Mouse (Mus musculus): Measurements from ENCODE around the gene Tcte1.
A peak's percentile ranks its signal among the peaks of the same experiment; 100 is the strongest.

Gene Tcte1

DNA sequence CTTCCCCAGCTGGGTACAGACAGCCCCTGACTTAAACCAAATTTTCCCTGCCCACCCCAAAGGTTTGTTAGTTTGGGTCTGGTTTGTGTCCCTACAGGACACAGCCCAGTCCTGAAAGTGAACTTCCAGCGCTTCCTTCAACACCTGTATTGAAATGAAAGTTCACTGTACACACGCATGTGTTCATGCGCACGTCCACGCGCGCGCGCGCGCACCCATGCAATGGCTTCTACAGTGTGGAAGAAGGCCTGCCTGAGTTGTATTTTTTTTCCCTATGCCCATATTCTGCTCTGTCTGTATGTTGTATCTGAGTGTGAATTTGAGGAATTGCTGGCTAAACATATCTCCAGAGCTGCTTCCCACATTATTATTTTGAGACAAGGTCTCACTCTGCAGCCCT, 41.9 kb downstream of the Tcte1 start:
- DNase-seq (ENCODE audit: low spot score in 2 of 2): no peak

DNA sequence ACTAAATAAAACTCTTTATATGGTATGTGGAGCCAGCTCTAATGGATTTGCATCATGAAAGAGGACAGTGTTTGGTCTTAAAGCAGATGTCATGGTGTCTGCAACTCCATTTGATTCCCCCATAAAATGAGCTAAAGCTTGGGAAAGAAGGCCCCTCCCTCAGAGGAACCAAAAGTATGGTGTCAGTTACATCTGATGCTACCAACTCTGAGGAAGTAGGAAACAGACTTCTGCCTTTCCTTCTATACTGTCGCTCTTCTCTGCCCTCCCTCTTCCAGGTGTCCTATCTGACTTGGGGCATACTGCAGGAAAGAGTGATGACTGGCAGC, 42.8 kb downstream of the Tcte1 start:
- no peak for DNase-seq (ENCODE audit: low spot score in 2 of 2)

DNA sequence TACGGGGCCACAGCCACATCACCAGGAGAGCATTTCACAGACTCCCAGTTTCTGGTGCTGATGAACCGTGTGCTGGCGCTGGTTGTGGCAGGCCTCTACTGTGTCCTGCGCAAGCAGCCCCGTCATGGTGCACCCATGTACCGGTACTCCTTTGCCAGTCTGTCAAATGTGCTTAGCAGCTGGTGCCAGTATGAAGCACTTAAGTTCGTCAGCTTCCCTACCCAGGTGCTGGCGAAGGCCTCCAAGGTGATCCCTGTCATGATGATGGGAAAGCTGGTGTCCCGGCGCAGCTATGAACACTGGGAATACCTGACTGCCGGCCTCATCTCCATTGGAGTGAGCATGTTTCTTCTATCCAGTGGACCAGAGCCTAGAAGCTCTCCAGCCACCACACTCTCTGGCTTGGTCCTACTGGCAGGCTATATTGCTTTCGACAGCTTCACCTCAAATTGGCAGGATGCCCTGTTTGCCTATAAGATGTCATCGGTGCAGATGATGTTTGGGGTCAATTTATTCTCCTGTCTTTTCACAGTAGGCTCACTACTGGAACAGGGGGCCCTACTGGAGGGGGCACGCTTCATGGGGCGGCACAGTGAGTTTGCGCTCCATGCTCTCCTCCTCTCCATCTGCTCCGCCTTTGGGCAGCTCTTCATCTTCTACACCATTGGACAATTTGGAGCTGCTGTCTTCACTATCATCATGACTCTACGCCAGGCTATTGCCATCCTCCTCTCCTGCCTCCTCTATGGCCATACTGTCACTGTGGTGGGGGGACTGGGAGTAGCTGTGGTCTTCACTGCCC, 43.3 kb downstream of the Tcte1 start:
- no peak for DNase-seq (ENCODE audit: low spot score in 2 of 2)

DNA sequence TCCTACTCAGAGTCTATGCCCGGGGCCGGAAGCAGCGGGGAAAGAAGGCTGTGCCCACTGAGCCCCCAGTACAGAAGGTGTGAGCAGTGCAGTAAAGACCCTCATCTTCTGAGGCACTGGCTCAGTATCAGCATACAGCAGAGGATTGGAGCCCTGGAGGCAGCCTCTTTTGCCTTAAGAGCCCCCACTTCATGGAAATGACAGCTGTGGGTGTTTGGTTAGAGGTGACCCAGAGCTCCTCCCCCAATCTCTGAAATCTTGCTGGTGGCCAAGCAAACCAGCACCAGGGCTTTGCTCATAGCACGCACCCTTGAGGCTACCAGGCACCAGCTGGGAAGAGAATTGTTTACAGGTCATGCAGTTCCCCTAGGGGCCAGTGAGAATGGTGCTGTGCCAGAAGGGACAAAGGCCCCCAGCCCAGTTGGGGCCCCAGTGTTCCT, 43.9 kb downstream of the Tcte1 start:
- DNase-seq (ENCODE audit: low spot score in 2 of 2): no peak

DNA sequence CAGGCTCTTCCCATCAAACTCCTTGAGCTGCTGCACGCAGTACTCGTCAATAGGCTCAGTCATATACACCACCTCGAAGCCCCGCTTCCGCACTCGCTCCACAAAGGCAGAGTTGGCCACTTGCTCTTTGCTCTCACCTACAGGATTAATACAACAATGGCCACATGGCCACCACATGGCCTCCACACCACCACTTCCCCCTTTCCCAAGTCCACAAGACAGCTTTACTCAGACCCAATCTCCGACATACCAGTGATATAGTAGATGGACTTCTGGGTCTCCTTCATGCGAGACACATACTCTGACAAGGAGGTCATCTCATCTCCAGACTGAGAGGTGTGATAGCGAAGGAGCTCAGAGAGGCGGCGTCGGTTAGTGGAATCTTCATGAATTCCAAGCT, 45.8 kb downstream of the Tcte1 start:
- no peak for DNase-seq (ENCODE audit: low spot score in 2 of 2)

DNA sequence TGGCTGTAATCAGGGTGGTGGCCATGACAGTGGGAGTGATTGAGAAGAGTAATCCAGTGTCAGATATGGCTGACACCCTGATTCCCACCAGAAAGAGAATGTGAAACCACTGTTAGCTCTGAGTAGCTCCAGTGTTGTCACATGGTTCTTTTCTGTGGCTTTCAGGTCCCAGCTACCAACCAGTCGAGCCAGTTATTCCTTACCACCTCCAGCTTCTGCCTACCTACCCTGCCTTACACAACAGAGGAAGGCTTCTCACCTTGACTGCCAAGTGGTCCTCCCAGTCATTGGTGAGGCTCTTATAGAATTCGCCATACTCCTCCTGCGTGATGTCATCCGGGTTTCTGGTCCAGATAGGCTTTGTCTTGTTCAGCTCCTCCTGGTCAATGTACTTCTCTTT, 46.8 kb downstream of the Tcte1 start:
- no peak for DNase-seq (ENCODE audit: low spot score in 2 of 2)

DNA sequence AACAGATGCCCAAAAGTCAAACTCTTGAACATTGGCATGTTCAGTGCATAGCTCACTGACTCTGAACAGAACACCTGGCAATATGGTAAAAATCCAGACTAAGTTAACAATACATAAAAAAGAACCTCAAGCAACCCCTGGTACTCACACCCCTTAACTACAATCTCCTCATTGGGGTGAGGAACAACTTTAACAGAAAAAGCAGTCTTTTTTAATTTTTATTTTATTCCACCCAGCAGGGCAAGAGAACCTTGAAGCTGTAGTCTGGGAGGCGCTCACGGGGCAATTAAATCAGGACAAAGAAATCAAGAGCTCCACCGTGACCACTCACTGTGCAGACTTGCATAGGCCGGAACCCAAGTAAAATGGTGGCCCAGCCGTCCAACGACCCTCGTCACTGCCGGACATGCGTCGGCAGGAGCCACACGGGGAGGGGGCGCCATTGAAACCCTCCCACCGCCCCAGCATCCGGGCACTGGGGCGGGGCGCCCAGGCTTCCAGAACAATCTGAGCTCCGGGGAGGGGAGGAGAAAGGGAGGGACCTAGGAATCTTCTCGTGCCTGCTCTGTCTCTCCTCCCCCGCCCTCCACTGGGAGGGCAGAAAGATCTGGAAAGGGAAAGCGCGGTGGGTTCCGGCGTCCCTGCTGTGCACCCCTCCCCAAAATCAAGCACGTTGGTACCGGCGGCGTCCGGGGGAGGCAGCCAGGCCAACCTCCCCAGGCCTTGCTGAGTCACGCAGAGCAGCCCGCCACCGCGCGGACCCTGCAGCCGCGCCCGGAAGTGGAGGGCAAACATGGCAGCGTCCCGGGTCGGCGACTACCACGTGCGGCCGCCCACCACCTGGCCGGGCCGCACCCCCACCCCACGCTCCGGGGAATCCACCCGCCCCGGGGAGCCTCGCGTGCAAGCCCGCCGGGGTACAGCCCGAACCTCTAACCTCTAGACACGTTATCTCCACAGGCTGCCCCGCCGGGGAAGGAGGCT, 49.2 kb downstream of the Tcte1 start:
- peak; percentile 78 for DNase-seq (ENCODE audit: low spot score in 2 of 2)

DNA sequence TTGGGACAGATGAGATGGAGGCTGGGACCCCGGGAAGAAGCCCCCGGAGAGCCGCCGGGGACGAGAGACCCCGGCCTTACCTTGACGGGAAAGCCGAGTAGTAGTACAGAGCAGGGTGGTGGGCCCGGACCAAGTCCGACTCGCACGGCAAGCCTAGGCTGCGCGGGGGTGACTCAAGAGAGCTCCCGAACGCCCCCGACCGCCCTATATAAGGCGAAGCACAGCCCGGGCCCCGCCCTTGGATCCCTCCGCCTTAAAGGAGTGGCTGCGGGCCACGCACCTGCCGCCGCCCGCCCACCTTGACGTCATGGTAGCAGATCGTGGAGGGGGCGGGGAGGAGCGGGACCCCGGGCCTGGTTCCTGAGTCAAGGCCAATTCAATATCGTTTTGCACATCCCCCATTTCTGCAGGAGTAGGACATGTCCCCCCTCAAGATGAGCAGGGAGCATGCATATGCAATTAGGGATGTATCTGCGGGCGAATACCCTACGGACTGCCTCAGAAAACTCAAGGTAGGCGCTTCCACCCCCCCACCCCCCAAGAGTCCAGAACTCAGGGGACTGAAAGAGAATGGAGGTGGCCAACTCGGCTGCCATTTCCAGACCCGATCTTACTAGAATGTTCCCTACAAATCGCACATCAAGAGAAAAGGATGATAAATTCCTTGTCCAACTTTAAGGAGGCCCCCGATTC, 50.0 kb downstream of the Tcte1 start, which contains the start of gene Hsp90ab1:
Gene Hsp90ab1, minus strand, starts transcription at position 185 of the 693 bp plus-strand sequence.
- peak; percentile 99 for DNase-seq (ENCODE audit: low spot score in 2 of 2)

DNA sequence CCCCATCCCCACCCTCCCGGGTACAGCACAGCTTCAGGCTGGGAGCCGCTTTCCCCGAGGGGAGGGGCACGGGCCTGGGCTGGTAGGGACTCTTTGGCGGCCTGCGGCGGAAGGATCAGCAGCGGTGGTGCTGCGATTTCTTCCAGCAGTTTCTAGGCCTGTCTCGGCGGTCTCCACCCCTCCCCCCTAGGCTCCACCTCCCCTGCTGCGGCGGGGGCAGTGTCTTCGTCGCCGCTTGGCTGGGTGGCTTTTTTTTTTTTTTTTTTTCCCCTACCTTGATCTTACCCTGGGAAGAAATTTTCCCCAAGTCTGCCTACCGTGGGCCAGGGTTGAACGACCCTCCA, 50.5 kb downstream of the Tcte1 start:
- DNase-seq (ENCODE audit: low spot score in 2 of 2): peak; percentile 95 to 97

DNA sequence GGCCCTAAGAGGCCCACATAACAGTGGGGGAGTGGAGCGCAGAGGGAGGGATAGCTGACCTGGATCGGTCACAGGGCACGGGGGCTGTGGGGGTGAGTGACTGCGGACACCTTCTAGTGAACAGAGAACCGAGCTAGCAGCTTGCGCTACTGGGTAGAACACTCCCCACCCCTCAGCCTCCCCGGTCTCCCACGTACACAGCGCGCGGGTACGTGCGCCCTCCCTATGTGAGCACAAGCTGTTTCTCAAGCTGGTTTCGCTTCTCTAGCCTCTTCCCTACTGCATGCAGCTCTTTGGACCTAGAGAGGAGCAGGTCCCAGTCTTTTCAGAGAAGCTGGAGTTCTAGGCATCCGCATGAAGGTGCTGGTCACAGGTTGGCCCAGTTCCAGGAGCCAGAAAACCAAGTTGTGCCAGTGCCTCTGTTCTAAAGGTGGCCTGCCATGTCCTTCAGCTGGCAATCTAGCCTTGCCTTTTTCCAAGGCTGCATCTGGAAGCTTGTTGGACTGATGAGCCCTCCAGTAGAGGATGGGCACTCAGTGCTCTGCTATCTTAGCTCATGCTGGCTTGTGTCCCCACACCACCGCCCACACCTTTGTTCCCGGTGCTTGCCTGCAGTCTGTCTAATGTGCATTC, 51.0 kb downstream of the Tcte1 start:
- DNase-seq (ENCODE audit: low spot score in 2 of 2): peak; percentile 79 to 83

DNA sequence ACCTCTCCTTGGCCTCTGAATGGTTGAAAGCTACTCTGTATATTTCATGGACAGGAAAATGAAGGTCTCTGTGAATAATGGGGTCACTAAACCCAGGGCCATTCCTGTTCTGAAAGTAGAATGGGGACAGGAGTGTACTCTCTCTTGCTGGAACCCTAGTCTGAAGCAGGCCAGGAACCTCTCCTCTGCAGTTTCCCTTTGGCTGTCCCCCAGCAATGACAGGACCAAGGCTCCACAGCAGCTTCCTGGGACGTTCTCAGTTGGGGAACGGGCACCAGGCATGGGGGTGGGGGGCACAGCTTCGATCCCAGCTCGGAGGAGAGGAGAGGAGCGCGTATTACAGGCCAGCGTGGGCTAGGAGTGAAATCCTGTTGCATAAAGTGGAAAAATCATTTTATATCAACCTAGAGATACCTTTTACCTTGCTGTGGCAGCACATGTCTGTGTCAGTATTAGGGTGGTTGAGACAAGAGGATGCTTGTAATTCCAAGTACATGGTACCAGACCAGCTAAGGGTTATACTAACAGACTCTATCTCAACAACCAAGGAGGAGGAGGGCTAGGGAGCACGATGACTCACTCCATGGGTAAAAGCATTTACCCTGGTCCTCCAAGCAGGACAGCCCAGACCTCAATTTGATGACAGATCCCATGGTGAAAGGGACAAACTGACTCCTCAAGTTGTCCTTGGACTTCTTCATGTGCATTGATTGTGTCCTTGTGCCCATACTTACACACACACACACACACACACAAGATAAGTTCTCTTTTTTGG, 52.1 kb downstream of the Tcte1 start:
- no peak for DNase-seq (ENCODE audit: low spot score in 2 of 2)

DNA sequence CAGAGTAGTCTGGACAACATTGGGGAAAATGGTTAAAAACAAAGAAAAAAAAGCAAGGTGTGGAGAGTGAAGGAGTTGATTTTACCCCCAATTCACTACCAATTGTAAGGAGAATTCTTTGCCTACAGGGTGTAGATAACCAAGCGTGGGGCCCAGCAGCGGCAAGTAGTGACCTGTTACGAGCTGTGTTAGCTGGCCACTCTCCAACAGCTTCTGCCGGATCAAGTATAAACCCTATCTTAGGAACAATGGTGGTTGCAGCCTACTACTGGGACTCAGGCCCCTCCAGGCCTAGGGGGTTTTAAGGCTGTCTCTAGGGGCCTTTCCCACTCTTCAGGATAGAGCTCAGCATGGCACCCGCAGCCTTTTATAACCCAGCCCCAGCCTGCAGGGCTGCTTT, 55.0 kb downstream of the Tcte1 start:
- no peak for DNase-seq (ENCODE audit: low spot score in 2 of 2)

DNA sequence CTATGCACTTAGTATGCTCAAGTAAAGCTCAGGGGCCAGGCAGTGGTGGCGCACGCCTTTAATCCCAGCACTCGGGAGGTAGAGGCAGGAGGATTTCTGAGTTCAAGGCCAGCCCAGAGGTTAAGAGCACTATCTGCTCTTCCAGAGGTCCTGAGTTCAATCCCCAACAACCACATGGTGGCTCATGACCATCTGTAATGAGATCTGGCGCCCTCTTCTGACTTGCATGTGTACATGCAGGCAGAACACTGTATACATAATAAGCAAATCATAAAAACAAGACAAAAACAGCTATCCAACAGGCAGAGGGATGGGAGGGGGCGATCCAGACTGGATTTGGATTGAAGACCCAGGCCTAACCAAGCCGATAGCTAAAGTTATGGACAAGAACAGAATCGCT, 55.6 kb downstream of the Tcte1 start:
- no peak for DNase-seq (ENCODE audit: low spot score in 2 of 2)

DNA sequence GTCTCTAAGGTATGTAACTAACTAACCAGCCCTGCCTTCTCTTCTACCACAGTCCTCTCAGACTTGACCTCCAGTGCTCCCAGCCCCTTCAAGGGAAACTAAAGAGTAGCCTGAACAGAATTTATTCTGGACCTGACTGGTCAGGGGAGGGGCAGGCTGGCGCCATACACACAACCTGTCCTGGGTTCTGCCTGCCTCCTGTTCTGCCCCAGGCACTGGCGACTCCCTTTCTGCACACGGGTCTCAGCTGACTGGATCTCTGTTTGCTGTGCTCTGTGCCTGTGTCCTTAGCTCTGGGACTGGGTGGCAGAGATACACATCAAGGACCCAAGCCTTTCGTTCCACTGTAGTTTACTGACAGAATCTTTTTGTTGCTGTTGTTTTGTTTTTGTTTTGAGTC, 56.3 kb downstream of the Tcte1 start:
- no peak for DNase-seq (ENCODE audit: low spot score in 2 of 2)

DNA sequence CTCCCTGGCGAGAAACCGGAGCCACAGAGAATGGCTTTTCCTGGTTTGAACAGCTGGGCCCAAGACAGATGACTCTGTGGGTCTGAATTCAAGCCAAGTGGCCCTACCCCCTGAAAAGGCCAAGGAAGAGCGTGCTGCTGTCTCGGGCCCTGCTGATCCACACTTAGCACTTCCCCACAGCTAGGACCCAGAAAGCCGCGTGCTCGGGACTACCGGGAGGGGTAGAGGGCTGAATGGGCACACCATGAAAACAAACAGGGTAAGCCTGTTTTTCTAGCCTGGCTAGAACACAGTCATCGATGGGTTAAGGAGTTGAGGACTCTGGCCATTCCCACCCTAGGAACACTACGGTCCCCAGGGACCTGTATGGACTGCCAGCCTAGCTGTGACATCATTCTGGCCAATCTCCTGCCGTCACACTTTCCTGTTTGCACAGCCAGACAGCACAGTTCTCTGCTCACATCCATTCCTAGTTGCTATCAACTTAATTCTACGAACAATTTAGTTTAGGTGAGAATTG, 57.8 kb downstream of the Tcte1 start:
- no peak for DNase-seq (ENCODE audit: low spot score in 2 of 2)

DNA sequence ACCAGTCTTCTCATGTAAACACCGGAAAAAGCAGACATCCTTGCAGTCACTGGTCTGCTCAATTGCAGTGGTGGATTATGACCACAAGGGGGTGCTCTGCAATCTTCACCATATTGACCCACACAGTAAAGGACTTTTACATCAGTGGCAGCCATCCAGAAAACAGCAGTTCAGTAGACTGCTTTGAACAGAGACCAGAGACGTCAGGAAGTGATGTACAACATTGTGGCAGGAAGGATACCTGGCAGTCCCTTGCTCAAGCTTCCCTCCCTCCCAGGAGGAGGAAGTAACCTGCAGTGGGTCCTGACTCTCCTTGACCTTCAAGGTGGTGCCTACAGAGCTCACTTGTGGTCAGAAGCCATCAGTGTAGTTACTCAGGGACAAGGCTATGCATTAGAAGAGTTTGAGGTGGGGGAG, 58.3 kb downstream of the Tcte1 start:
- peak in 1 of 2 experiments; percentile 62 for DNase-seq (ENCODE audit: low spot score in 2 of 2)

DNA sequence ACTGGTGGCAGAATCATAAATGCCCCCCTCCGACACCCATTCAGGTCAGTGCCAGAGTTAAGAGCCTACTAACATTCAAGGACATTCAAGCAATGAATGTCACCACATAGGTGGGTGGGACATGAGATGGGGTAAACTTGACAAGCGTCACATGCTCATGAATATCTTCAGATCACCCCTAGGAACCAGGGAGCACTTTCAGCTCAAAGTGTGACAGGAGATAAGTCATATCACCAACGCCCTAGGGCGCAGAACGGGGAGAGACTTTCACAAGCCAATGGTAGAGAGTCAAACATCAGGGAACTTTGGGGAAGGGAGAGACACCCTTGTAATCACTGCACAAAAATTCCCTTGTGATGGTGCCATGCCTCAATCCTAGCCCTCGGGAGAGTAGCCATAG, 59.0 kb downstream of the Tcte1 start:
- no peak for DNase-seq (ENCODE audit: low spot score in 2 of 2)

DNA sequence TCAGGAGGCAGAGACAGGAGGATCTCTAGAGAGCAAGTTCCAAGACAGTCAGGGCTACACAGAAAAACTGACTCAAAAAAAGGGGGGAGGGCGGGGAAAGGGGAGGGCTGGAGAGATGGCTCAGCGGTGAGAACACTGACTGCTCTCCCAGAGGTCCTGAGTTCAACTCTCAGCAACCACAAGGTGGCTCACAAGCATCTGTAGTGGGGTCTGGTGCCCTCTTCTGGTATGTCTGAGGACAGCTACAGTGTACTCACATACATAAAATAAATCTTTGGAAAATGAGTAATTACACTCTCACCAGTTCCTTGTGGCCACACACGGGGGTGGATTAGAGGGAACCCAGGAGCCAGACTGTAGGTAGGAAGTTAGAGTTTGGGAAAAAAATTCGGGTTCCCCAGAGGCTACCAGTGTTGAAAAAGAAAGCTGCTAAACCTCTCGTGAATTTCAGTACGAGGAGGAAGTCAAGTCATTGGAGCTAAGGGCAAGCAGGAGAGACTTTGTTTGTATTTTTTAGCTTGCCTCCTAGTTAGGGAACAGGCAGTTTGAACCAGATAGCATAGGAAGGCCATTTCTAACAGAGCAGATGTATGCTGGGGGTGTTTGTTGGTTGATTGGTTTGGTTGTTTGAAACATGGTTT, 59.6 kb downstream of the Tcte1 start:
- no peak for DNase-seq (ENCODE audit: low spot score in 2 of 2)

DNA sequence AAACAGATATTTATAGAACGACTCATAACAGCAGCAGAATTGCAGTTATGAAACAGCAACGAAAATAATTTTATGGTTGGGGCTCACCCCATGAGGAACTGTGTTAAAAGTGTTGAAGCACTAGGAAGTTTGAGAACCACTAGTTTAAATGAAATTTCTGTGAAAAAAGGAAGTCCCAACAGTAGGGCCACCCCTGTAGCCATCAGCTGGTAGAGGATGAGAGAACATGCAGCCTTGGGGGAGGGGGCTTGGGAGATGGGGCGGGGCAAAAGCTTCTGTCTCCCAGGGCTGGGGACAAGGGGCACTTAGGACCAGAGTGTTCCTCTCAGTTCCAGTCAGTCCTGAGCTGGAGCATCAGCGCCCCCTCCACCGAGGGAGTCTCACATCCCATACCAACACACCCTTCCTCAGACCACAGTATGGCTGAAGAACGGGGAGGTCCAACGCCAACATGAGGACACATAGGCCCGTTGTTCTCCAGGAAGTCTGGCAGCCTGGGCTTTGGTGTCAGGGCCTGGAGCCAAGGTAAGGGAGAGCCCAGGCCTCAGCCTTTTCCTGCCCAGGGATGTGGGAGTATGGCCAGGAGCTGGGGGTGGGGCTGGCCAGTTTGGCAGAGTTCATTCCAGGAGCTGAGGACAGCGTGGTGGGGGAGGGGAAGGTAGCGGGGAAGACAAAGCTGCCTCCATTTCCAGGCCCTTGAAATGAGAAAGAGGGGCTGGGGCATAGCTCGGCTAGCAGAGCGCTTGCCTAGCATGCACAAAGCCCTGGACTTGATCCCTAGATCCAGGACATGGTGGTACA, 61.1 kb downstream of the Tcte1 start:
- peak; percentile 78 to 81 for DNase-seq (ENCODE audit: low spot score in 2 of 2)
